Mouse (Mus musculus): ENCODE data around the gene Banp.

The Banp gene

DNA sequence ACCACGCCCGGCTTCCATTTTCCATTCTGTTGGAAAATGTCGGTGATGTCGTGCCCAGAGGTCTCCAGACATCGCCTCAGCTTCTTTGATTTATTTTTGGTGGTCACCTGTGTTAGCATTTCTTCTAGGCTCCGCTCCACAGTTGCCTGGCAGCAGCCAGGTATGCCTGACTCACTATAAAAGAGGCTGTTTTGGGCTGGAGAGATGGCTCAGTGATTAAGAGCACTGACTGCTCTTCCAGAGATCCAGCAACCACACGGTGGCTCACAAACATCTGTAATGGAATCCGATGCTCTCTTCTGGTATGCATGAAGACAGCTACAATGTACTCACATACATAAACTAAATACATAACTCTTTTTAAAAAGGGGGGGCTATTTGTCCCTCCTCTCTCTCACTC is 23.3 kb upstream of the Banp start:
- DNase-seq (ENCODE audit: low read depth, low spot score): no peak

DNA sequence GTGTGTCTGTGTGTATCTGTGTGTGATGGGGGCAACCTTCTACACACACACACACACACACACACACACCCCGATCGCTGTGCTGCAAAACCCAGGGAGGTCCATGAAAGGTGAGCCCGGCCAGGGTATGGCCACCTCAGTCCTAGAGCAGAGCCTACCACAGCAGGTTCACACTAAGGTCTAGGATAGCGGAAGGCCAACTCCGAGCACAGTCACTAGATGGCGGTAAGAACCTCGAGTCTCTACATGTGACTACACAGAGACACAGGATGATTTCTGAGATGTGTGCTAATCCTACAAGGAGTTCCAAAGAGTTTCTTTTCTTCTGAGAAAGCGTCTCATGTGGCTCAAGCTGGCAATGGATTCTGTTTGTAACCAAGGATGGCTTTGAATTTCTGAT is 22.2 kb upstream of the Banp start:
- DNase-seq (ENCODE audit: low read depth, low spot score): peak; percentile 88

DNA sequence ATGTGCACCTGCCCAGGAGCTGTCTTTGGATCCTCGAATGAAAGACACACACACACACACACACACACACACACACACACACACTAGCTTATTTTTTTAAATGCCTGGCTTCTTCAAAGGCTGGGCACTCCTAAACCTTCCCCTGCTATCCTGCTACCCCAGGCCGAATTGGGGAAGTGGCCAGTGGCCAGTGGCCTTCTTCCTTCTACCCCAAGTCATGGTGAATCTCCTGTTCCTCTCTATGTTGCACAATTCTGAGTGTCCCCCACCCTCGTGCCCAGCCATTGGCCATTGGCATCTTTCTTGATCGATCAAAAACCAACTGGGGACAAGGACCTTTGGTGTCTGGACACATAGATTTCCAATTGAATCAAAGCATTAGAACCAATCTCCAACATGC is 19.5 kb upstream of the Banp start:
- DNase-seq (ENCODE audit: low read depth, low spot score): no peak

DNA sequence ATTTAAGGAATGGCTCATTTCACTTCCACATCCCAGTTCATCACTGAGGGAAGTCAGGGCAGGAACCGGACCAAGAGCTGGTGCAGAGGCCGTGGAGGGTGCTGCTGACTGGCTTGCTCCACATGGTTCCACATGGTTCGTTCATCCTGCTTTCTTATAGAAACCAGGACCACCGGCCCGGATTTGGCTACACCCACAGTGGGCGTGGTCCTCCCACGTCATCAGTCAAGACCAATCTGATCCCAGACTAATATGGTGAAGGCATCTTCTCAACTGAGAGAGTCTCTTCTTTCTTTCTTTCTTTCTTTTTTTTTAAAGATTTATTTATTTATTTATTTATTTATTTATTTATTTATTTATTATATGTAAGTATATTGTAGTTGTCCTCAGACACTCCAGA is 18.0 kb upstream of the Banp start:
- peak; percentile 76 for DNase-seq (ENCODE audit: low read depth, low spot score)

DNA sequence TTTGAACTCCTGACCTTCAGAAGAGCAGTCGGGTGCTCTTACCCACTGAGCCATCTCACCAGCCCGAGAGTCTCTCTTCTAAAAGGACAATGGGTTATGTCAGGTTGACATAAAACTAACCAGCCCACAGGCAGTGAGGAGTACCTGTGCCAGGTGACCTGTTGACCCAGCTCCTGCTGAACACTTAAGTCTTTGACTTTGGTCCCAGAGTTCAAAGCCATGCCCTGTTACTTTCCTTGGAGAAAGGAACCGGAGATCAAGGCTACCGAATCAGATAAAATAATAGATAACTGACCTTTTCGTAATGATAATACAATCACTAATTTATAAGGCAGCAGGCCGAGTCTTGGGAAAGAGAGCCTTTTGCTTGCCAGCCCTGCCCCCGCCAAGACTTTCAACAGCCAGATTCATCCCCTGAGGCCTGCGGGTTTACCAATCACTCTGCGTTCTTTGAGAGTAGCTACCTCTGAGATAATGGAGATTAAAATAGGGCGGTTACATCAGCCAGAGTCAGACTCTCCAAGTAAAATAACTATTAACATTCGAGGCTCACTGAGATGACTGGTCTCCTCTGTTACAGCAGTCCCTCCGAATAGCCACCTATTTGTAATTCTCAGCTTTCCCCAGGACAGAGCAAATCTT is 17.4 kb upstream of the Banp start:
- DNase-seq (ENCODE audit: low read depth, low spot score): no peak

DNA sequence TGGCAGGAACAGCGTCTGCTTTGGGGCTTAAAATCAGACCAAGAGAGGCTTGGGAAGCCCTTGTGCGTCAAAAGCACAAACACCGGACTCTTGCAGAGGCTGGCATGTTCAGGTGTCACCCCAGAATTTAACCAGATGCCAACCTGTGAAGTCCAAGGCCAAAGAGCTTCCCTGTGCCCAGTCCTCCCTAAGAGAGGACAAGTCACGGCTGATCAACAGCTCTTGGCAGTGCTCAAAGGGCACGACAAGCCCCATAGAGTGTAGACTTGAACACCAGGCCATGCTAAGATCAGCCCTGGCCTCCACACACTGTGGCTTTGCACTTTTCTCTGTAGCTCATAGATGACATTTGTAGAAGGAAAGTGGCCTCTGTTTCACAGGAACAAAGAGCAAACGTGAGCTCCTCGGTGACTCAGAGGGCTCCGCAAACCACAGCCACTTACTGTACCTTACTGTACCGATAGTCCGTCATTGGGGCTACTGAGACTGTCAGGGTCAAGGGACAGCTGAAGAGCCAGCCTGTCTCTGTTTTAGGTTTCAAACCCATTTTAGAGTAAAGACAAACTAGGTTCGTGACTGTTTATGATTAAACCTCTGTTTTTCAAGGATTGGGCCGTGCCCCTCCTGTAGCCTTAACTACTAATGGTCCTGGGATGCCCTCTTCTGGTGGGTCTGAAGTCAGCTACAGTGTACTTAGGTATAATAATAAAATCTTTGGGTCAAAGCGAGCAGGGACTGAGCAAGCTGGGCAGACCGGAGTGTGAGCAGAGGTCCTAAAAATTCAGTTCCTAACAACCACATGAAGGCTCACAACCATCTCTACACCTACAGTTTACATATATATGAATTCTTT is 16.7 kb upstream of the Banp start:
- no peak for DNase-seq (ENCODE audit: low read depth, low spot score)

DNA sequence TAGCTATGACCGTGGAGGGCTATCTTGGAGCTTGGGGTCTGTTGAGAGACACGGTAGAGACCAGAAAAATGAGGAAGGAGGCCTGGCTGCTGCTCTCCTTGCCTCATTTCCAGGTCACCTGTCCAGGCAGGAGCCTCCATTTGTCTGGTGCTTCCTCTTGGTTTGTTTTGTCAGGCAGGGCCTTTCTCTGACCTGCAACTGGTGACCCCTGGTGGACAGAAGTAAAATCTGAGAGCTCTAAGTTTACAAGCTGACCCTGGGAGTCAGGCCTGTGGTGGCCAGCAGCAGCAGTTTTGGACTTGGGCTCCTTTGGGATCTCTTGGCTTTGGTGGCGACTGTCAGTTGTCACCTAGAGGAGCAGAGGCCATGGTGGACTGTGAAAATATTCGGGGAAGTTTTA is 15.0 kb upstream of the Banp start:
- peak; percentile 77 for DNase-seq (ENCODE audit: low read depth, low spot score)

DNA sequence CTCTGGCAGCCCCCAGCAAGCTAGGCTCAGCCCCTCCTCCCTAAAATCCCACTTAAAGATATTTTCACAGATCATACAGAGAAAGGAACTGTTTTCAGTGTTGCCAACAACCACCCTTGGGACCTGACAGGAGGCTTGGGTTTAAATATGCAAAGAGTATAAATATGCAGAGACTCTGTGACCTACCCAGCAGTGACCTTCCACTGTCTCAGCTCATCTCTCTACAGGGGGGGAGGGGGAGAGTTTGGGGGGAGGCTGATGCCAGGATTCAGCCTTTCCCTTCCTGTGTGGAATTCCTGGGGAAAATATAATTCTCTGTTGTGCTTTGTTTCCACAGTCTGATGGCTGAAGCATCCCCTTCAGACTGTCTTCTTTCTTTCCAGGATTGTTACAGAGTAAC is 14.6 kb upstream of the Banp start:
- no peak for DNase-seq (ENCODE audit: low read depth, low spot score)

DNA sequence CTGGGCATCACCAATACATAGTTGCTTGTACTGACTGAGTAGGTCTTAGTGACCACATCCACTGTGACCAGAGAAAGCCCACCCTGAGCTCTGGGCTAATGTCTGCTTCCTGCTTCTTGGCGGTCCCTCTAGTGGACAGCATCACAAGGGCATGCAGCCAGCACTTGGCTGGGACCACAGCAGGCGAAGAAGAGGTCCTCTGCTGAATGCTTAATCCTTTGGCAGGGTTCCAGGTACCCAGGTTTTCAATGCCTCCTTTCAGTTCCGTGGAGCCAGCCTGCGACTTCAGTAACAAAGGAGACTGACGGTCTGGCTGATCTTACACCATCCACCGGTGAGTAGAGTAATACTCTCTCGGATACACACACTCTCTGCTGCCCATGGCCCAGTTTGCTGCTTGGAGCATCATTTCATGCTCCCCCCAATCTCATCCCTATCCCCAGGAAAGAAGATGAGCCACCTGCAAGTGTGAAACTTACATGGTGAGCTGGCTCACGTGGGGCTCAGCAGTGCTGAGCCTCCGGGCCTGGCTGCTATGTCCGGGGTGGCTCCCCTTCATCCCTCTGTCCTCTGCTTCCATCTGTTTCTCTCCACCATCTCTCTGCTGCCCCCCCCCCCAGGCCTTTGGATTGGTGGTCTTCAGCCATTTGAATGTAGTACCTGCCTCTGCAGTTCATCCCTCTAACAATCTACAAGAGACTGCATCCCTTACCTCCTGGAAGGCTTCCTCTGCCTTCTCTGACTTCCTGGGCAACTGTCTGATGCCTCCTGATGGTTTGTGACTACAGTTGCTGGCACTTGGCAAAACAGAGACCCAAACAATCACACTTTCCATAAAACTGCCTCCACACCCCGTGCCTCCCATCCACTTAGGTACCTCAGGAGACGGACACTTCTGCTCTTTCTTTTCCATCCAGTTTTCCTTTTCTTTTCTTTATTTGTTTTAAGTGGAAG is 13.9 kb upstream of the Banp start:
- DNase-seq (ENCODE audit: low read depth, low spot score): peak; percentile 81

DNA sequence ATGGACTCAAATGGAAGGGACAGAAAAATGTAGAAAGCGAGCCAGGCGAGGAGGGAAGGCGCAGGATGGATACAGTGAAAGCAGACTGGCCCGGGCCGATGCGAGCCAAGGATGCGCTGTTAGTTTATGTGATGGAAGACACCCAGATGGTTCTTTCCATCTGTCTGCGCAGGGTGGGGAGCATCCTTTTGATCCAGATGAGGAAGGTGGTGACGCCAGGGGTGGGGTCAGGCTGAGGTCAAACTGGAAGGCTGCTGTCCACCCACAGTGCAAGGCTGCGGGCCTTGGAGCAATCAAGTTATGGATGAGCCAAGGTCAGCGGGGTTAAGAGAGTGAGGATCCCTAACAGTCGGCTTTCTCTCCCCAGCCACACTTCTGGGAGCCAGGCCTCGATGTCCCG is 13.2 kb upstream of the Banp start:
- DNase-seq (ENCODE audit: low read depth, low spot score): peak; percentile 52

DNA sequence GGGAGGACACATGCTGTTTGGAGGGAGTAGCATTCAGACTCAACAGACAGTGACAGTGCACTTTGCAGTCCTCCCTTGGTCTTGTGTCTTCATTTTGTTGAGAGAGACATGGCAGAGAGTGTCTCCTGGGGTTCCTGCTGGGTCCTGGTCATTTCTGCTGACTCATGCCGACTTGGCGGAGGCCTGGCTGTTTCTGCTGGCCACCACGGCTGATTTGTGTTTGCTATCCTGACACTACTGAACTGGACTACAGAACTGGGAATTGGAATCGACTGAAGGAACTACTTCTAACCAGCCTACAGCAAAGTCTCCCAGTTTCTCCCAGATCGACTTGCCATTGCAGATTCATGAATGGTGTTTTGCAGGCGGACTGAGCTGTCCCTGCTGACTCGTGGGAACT is 10.8 kb upstream of the Banp start:
- no peak for DNase-seq (ENCODE audit: low read depth, low spot score)

DNA sequence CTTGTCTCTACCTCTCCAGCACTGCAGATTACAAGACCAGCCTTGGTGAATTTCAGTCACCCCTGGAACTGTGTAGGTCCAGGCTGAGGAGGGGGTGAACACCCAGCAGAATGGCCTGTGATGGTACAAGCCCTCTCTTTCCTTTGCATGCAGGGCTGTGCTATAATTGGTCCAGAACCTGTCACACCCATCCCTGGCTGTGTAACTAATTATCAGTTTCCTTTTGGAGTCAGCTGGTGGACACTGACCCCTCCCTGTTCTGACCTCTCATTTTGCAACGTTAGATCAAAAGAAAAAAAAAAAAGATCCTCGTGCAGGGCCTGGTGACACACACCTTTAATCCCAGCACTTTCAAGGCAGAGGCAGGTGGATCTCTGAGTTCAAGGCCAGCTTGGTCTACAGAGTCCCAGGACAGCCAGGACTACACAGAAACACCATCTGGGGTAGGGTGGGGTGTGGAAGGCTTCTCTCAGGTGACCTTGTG is 6.5 kb upstream of the Banp start:
- no peak for DNase-seq (ENCODE audit: low read depth, low spot score)

DNA sequence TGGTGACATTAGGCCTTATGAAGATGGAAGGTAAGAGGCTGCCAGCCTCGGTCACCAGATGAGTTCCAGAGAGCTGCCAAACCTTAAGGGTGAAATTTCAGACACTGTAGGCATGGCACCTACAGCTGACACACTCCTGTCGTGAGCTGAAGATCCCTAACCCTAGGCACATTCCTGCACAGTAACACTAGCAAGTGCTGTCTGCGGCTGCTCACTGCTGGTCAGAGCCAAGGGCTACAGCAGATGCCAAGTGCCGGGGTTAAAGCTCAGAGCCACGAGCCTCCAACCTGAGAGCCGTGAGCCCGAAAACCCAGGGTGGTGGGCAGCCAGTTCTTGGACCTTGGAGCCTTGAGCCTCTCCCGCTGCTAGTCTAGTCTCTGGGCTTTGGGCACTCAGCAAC is 5.8 kb upstream of the Banp start:
- no peak for DNase-seq (ENCODE audit: low read depth, low spot score)

DNA sequence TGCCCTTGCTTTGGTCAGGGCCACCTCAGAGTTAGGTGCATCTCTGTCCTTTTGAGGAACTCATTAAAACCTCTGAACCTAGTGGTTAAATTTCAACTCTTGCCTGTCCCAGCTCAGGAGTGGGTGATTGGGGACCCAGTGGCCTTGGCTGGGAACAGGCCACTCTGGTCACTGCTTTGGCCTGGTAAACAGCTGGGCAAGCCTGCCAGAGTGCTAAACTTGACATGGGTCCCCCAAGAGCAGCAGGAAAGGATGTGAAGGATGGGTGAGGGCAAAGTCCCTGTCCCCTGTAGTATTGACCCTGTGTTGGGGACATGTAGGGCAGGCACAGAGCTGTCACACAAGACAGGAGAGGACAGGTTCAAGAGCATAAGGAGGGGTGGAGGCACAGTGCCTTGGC is 4.7 kb upstream of the Banp start, which contains the start of gene Car5a:
TSS of gene Car5a (minus strand) at position 74 of the 400 bp plus-strand sequence.
- DNase-seq (ENCODE audit: low read depth, low spot score): no peak

DNA sequence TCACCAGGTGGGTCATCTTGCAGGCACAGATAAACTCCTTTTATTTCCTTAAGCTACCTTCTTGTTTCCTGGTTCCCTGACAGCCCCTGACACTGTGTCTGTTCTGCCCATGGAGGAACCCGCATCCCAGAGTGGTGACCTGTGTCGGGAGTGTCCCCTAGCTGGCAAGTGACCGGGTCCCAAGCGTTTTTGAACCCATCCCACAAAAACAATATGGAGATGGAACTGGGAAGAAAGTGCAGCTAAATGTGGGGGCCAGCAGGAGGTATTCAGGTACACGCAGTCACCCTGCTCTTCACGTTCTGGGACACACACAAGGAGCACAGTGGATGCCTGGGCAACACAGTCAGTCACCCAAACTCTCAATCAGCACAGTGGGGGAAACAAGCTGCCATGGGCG is 3.2 kb upstream of the Banp start:
- no peak for DNase-seq (ENCODE audit: low read depth, low spot score)

DNA sequence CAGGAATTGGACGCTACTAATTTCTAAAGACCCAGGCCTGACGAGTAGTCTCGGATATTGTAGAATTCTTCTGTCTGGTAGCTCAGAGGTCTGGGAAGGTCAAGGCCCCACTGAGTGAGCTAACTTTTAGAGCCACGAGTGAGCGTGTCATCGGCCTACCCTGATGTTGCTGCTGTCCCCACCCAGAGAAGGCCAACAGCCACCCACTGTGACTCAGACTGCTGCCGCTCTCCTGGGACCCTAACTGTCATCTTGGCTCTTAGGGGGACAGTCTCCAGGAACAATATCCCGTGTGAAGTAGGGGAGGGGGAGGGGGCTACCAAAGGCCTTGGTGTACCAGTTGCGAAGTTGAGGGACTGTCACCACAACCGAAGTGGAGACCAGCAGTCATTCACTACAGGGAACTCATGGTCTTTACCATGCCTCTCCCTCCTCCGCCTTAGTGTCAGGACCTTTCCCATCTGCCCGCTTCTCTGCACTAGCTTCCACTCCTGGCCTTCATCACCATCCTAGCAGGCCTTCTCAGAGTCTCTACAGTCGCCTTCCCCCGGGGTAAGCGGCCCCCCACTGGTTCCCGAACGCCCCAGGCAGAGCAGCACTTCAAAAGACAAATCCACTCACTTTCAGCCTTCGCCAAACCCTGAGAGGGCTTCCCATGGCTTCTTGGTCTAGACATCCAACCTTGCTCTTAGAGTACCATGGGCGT is 2.4 kb upstream of the Banp start:
- no peak for DNase-seq (ENCODE audit: low read depth, low spot score)

DNA sequence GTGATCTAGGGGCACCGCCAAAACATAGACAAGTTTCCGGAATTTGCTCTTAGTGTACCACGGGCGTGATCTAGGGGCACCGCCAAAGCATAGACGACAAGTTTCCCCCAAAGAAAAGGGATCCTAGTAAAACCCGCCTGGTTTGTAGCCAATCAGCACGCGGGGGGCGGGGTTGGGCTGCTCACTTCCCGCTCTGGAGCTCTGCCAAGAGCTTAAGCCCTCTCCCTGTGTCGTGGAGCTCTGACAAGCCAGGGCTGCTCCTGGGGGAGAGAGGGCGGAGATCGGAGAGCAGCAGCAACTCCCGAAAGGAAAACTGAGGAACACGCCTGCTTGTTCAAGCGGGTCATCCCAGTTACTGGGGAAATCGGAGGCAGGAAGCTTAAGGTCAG is 1.8 kb upstream of the Banp start:
- DNase-seq (ENCODE audit: low read depth, low spot score): peak; percentile 97

DNA sequence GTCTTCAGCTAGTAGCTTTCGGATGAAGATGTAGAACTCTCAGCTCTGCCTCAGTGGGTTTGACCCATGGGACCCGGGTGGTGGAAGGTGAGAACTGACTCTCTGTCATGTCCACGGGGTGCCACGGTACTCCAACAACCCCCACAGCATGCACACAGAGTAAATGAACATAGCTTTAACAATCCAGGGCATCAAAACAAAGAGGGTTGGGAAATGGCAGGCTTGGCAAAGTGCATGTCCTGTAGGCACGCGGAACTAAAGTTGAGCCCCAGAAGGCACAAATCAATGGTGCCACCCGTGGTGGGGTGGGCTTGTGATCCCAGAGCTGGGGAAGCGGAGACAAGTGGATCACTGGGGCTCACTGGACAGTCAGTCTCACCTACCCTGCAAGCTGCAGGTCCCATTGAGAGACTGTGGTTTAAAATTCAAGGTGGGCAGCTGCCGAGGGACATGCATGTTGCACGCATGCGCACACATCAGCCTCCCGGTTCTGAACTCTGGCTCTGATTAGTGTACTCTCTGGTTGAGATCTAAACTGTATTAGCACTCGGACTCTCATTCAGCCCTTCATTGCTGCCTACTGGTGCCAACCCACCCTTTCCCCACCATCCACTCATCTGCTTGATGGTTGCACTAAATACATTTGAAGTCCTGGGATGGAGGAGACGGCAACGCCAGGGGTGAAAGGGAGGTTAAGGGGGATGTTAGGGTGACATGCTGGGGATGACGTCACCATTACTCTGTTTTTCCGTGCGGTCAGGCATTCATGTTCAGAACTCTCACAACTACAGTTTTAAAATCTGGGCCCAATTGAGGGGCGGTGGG is 1.0 kb upstream of the Banp start:
- DNase-seq (ENCODE audit: low read depth, low spot score): peak; percentile 47

DNA sequence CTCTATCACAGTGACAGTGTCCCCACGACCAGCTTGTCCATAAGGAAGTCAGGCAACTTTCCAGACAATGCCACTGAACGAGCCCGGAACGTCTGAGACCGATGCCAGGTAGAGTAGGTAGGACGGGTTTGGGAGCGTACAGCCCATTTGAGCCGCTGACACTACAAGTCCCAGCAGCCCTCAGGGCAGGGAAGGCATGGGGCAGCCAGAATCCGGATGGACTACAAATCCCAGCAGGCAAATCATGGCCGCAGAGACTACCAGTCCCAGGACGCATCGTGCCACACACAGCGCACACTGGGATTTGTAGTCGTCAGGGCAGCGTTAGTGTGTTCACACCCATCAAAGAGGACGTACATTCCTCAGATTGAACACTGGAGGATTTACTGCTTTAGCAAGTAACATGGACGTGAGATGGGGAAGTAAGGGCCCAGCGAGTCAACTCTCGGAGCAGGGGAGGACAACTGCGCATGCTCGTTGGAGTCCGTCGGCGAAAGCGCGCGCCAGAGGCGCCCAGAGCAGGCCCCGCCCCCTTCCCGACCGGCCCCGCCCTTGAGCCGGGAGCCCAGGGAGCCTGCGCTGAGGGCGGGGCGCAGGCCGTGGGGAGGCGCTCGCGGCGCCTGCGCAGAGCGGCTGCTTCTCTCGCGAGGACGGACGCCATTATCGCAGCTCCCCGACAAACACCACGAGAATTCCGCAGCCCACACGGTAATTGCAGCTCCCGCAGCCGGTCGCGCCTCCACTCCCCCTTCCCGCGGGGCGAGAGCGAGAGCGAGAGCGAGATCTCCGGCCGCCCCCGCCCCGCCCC is 595 bp downstream of the Banp start:
- DNase-seq (ENCODE audit: low read depth, low spot score): peak; percentile 100

Data from ES-CJ7 (cell line).